Mouse (Mus musculus) embryonic facial prominence, embryonic 10.5 days (tissue): Measurements from ENCODE around the gene Slc10a3. TPM values are rescaled to one million over a fixed set of nuclear protein-coding genes. Genes with fewer than 3 reads are reported as not detected.

ENCODE experiments used
- DNase-seq: peaks from one replicate; pipeline ENCODE4 v3.0.0-alpha.2; 2017; ENCODE audit warnings: low spot score
- H3K27ac ChIP-seq: fragments of 300-500 bp; sonication (generic); replicated peaks from 2 replicates; pipeline ENCODE4 v1.5.1; 2016; ENCODE audit warnings: mild to moderate bottlenecking
- H3K27me3 ChIP-seq: fragments of 300-500 bp; sonication (generic); replicated peaks from 2 replicates; pipeline ENCODE4 v1.6.1; 2016; ENCODE audit warnings: low read depth, mild to moderate bottlenecking; ENCODE audit not compliant: poor library complexity, severe bottlenecking
- H3K36me3 ChIP-seq: fragments of 300-500 bp; sonication (generic); replicated peaks from 2 replicates; pipeline ENCODE4 v1.6.1; 2016; ENCODE audit warnings: mild to moderate bottlenecking, moderate library complexity
- H3K4me1 ChIP-seq: fragments of 300-500 bp; sonication (generic); 2 replicates; pipeline ENCODE4 v1.6.1; 2016
- H3K4me3 ChIP-seq: fragments of 300-500 bp; sonication (generic); 2 replicates; pipeline ENCODE4 v1.5.1; 2016; ENCODE audit warnings: mild to moderate bottlenecking, moderate library complexity
- H3K9me3 ChIP-seq: fragments of 300-500 bp; sonication (generic); 2 replicates; pipeline ENCODE4 v1.6.1; 2016; ENCODE audit warnings: mild to moderate bottlenecking
- WGBS: fragments of 180-500 bp; shearing (Covaris S2); methylation state at CpG from one replicate; pipeline ENCODE4 v1.1.7; 2016; 5-methylcytosine and 5-hydroxymethylcytosine counted together
- polyA plus RNA-seq: library from polyadenylated mRNA; unstranded; fragments of >200 nt; fragmentation: Nextera tagmentation; extraction: Ambion mirVana; gene quantifications from 2 replicates; pipeline ENCODE4 v1.2.1, GENCODE M21; 2016

Gene Slc10a3
- polyA plus RNA-seq, 1 experiment from 2014 or later, result 13.0 TPM

GRCm38 (mm10) chrX:74352645-74353466 is 20.3 kb downstream of the Slc10a3 start:
- Histone ChIP-seq H3K9me3 (no peaks in the 10 kb centered on the region), H3K27me3 (no peaks in the 10 kb centered on the region), H3K27ac (peak overlapping the region; percentile 82), H3K36me3 (no peaks in the 10 kb centered on the region), H3K4me1 (0 out of 2 replicates have a peak, but pooled peaks cover 3% of the 10 kb centered on the region), H3K4me3 (peak overlapping the region; percentile 62)
- DNase-seq, result no peak
- 31% methylated on average over 13 of the region's 13 CpGs for WGBS

GRCm38 (mm10) chrX:74330166-74330930 is 42.8 kb downstream of the Slc10a3 start:
- Histone ChIP-seq H3K4me1 (peaks cover 29% of the 10 kb centered on the region), H3K36me3 (peaks cover 34% of the 10 kb centered on the region), H3K27me3 (no peaks in the 10 kb centered on the region), H3K9me3 (no peaks in the 10 kb centered on the region), H3K4me3 (peak overlapping the region; percentile 67), H3K27ac (0 out of 2 replicates have a peak overlapping the region, but pooled peaks have one; percentile 93)
- WGBS, result 56% methylated on average over 2 of the region's 2 CpGs
- DNase-seq, result no peak

- WGBS, result 27% methylated on average over 10 of the region's 10 CpGs
- Histone ChIP-seq H3K27me3 (no peaks in the 10 kb centered on the region), H3K27ac (peak overlapping the region; percentile 93), H3K4me3 (peak overlapping the region; percentile 67), H3K9me3 (no peaks in the 10 kb centered on the region), H3K4me1 (peaks cover 29% of the 10 kb centered on the region), H3K36me3 (peaks cover 23% of the 10 kb centered on the region)
- no peak for DNase-seq
Observed at GRCm38 (mm10) chrX:74329215-74329671, 43.9 kb downstream of the Slc10a3 start.

GRCm38 (mm10) chrX:74328725-74329161 is 44.4 kb downstream of the Slc10a3 start, which contains the start of gene Plxna3:
Plxna3 (plus strand) TSS chrX:74329066.
- H3K4me1 ChIP-seq, result peaks cover 29% of the 10 kb centered on the region
- H3K9me3 ChIP-seq, result no peaks in the 10 kb centered on the region
- H3K27ac ChIP-seq, result peak within 1 kb of the TSS; percentile 93
- H3K36me3 ChIP-seq, result peaks cover 18% of the 10 kb centered on the region
- DNase-seq, result peak; percentile 81
- 13% methylated on average over 30 of the region's 30 CpGs for WGBS
- peak within 1 kb of the TSS; percentile 67 for H3K4me3 ChIP-seq
- H3K27me3 ChIP-seq, result no peaks in the 10 kb centered on the region

Other genes starting within 250 kb of the Slc10a3 start
- not detected in 2 replicates for gene Opn1mw, start 245.9 kb downstream of the Slc10a3 start, polyA plus RNA-seq
- 12.4 and 15.7 TPM in 2 replicates for gene Mecp2, start 238.0 kb downstream of the Slc10a3 start, polyA plus RNA-seq
- gene Tex28, start 205.5 kb downstream of the Slc10a3 start, polyA plus RNA-seq, result not detected in 2 replicates
- gene Tktl1, start 196.1 kb downstream of the Slc10a3 start, polyA plus RNA-seq, result 0.10 TPM in 1 of 2 replicates, not detected in the other
- gene Flna, start 123.5 kb downstream of the Slc10a3 start, polyA plus RNA-seq, result 315 and 331 TPM in 2 replicates
- gene Emd, start 118.7 kb downstream of the Slc10a3 start, polyA plus RNA-seq, result 25.9 and 27.8 TPM in 2 replicates
- 846 and 850 TPM in 2 replicates for gene Rpl10, start 102.5 kb downstream of the Slc10a3 start, polyA plus RNA-seq
- 68.8 and 70.4 TPM in 2 replicates for gene Taz, start 91.4 kb downstream of the Slc10a3 start, polyA plus RNA-seq
- 4.2 and 4.7 TPM in 2 replicates for gene Dnase1l1, start 91.0 kb downstream of the Slc10a3 start, polyA plus RNA-seq
- 86.4 and 91.5 TPM in 2 replicates for gene Atp6ap1, start 76.3 kb downstream of the Slc10a3 start, polyA plus RNA-seq
- gene Gdi1, start 68.4 kb downstream of the Slc10a3 start, polyA plus RNA-seq, result 231 and 251 TPM in 2 replicates
- gene Fam50a, start 60.3 kb downstream of the Slc10a3 start, polyA plus RNA-seq, result 60.2 and 60.4 TPM in 2 replicates
- 18.3 and 19.6 TPM in 2 replicates for gene Plxna3, start 44.3 kb downstream of the Slc10a3 start, polyA plus RNA-seq
- gene Lage3, start 19.7 kb downstream of the Slc10a3 start, polyA plus RNA-seq, result 114 and 119 TPM in 2 replicates
- gene Ubl4a, start 131 bp downstream of the Slc10a3 start, polyA plus RNA-seq, result 61.1 and 69.8 TPM in 2 replicates
- 23.7 and 23.8 TPM in 2 replicates for gene Fam3a, start 19.9 kb upstream of the Slc10a3 start, polyA plus RNA-seq
- 18.7 and 18.9 TPM in 2 replicates for gene Ikbkg, start 19.9 kb upstream of the Slc10a3 start, polyA plus RNA-seq
- gene G6pdx, start 55.8 kb upstream of the Slc10a3 start, polyA plus RNA-seq, result 54.7 and 57.3 TPM in 2 replicates
- not detected in 2 replicates for gene Gm6880, start 108.0 kb upstream of the Slc10a3 start, polyA plus RNA-seq
- not detected in 2 replicates for gene Olfr1326-ps1, start 201.5 kb upstream of the Slc10a3 start, polyA plus RNA-seq
- gene Olfr1325, start 219.3 kb upstream of the Slc10a3 start, polyA plus RNA-seq, result not detected in 2 replicates